Mouse (Mus musculus) midbrain, embryonic 14.5 days (tissue): ENCODE measurements around the gene Lat2. TPM values are rescaled to one million over a fixed set of nuclear protein-coding genes. Genes with fewer than 3 reads are reported as not detected.
A peak's percentile ranks its signal among the peaks of the same experiment; 100 is the strongest.
"Not testable (repeated sequence)": the region's sequence is repeated elsewhere in the genome, so short reads cannot be mapped to it uniquely, and the experiment has no call there.

Experiments
- ATAC-seq: fragments of 200-750 bp; cut with Nextera tagmentation; 2 replicates; pipeline ENCODE4 v1.8.0; 2017; ENCODE audit warnings: moderate number of reproducible peaks, moderate library complexity; ENCODE audit not compliant: low FRiP score, low TSS enrichment
- DNase-seq: peaks from one replicate; pipeline ENCODE4 v3.0.0-alpha.2; 2015
- H3K27ac ChIP-seq: fragments of 300-500 bp; sonication (generic); replicated peaks from 2 replicates; pipeline ENCODE4 v1.5.1; 2014; ENCODE audit warnings: mild to moderate bottlenecking, low read depth, low read length, moderate library complexity
- H3K27me3 ChIP-seq: fragments of 300-500 bp; sonication (generic); 2 replicates; pipeline ENCODE4 v1.6.1; 2014; ENCODE audit warnings: low read length, control low read depth, mixed read lengths; ENCODE audit not compliant: control insufficient read depth, insufficient read depth
- H3K36me3 ChIP-seq: fragments of 300-500 bp; sonication (generic); 2 replicates; pipeline ENCODE4 v1.6.1; 2014; ENCODE audit warnings: low read length, control low read depth; ENCODE audit not compliant: control insufficient read depth, insufficient read depth
- H3K4me1 ChIP-seq: fragments of 300-500 bp; sonication (generic); 2 replicates; pipeline ENCODE4 v1.6.1; 2014; ENCODE audit warnings: mild to moderate bottlenecking, antibody characterized with exemption, low read length, control low read depth; ENCODE audit not compliant: control insufficient read depth, insufficient read depth
- H3K4me2 ChIP-seq: fragments of 300-500 bp; sonication (generic); 2 replicates; pipeline ENCODE4 v1.6.1; 2014; ENCODE audit warnings: mild to moderate bottlenecking, low read length, moderate library complexity
- H3K4me3 ChIP-seq: fragments of 300-500 bp; sonication (generic); replicated peaks from 2 replicates; pipeline ENCODE4 v1.5.1; 2014; ENCODE audit warnings: low read depth, low read length
- H3K9ac ChIP-seq: fragments of 300-500 bp; sonication (generic); replicated peaks from 2 replicates; pipeline ENCODE4 v1.6.1; 2014; ENCODE audit warnings: mild to moderate bottlenecking, low read length, moderate library complexity
- H3K9me3 ChIP-seq: fragments of 300-500 bp; sonication (generic); 2 replicates; pipeline ENCODE4 v1.6.1; 2016; ENCODE audit warnings: low read length, control low read depth, mixed read lengths; ENCODE audit not compliant: control insufficient read depth
- WGBS: fragments of 180-500 bp; shearing (Covaris S2); extraction: QIAGEN DNeasy Blood & Tissue Kit; methylation state at CpG from one replicate; pipeline ENCODE4 v1.1.7; 2014; 5-methylcytosine and 5-hydroxymethylcytosine counted together
- polyA plus RNA-seq: library from polyadenylated mRNA; unstranded; fragments of >200 nt; fragmentation: Nextera tagmentation; extraction: Ambion mirVana; gene quantifications from 2 replicates; pipeline ENCODE4 v1.2.1, GENCODE M21; 2014

Gene Lat2
- polyA plus RNA-seq, result 1.5 and 2.7 TPM in 2 replicates

DNA sequence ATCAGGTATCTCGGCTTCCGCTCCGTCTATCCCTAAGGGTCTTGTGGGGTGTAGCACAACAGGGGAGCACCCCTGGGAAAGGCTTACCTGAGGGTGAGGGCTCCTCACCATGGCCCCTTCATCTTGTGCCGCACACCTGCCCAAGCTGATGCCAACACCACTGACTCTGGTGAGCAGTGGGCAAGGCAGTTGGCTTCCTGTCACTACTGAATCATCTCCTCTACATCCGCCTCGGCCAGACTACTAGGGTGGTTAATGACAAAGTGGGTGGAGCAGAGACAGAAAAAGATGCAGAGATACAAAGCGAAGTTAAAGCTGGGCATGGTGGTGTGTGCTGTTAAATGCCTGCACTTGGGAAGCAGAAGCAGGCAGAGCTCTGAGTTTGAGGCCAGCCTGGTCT lies at the start of gene Lat2:
Gene Lat2, minus strand, starts transcription at position 224 of the 400 bp plus-strand sequence.
- Histone ChIP-seq H3K27ac (0 out of 2 replicates have a peak within 1 kb of the TSS, but pooled peaks have one; percentile 13), H3K9ac (no peak within 1 kb of the TSS), H3K27me3 (no peaks in the 10 kb centered on the region), H3K4me2 (no peak within 1 kb of the TSS), H3K36me3 (peaks cover 46% of the 10 kb centered on the region), H3K4me3 (no peak within 1 kb of the TSS), H3K4me1 (no peaks in the 10 kb centered on the region), H3K9me3 (no peaks in the 10 kb centered on the region)
- DNase-seq (no peak), ATAC-seq (no peak)
- 93% methylated on average over 7 of the region's 7 CpGs for WGBS

DNA sequence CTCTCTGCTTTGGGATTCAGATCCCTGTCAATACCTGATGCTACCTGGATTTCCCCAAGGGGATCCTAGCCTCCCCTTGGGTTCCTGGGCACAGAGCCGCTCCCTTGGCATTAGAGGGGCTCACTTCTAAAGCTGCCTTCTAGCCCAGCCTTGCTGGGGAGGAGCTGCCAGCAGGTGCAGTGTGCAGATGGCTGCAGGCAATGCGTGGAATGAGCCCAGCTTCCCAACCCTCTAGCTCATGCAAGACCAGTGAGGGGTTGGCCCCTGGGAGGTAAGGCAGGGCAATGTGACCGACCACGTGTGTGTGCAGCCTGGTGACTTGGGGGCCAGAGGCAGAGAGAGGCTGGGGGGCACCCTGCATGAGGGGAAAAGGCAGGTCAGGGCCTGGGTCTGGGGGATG lies 41.9 kb upstream of the Lat2 start:
- 60% methylated on average over 4 of the region's 4 CpGs for WGBS
- Histone ChIP-seq H3K27ac (no peak overlapping the region), H3K4me1 (no peaks in the 10 kb centered on the region), H3K4me2 (no peak overlapping the region), H3K4me3 (no peak overlapping the region), H3K27me3 (no peaks in the 10 kb centered on the region), H3K36me3 (peaks cover 51% of the 10 kb centered on the region), H3K9me3 (no peaks in the 10 kb centered on the region), H3K9ac (no peak overlapping the region)
- no peak for ATAC-seq
- DNase-seq, result no peak

DNA sequence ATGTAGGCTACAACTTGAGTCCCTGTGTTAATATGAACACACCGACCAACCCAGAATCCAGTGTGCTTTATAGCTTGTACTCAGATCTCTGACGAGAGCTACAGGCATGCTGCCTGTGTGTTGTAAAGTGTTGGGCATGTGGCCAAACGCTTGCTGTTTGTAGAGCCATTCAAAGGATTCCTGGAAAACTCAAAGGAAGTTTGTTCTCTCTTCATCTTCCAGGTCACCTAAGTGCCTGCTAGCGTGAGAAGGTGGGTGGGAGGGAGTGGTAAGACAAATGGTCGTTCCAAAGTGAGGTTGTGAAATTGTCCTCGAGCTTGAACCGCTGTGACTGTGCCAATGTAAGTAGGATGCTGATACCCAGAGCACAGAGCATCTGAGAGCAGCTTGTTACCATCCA lies 37.2 kb upstream of the Lat2 start:
- Histone ChIP-seq H3K4me3 (no peak overlapping the region), H3K27ac (no peak overlapping the region), H3K9me3 (no peaks in the 10 kb centered on the region), H3K4me2 (no peak overlapping the region), H3K4me1 (no peaks in the 10 kb centered on the region), H3K36me3 (peaks cover 8% of the 10 kb centered on the region), H3K9ac (no peak overlapping the region), H3K27me3 (no peaks in the 10 kb centered on the region)
- DNase-seq, result peak; percentile 28
- no peak for ATAC-seq
- 75% methylated on average over 7 of the region's 7 CpGs for WGBS

DNA sequence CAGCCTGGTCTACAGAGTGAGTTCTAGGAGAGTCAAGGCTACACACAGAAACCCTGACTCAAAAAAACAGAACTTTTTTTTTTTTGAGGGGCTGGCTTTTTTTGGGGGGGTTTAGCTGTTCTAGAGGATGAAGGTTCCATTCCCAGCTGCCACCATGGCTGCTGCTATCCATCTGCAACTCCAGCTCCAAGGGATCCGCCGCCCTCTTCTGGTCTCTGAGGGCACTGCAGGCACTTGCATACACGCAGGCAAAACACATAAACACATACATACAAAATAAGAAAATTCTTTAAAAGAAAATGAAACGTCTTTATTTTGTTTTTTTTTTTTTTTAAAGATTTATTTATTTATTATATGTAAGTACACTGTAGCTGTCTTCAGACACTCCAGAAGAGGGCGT lies 36.1 kb upstream of the Lat2 start:
- WGBS, result 52% methylated on average over 4 of the region's 5 CpGs
- H3K4me3 ChIP-seq, result no peak overlapping the region
- no peaks in the 10 kb centered on the region for H3K36me3 ChIP-seq
- no peak overlapping the region for H3K9ac ChIP-seq
- H3K27ac ChIP-seq, result no peak overlapping the region
- no peak overlapping the region for H3K4me2 ChIP-seq
- H3K4me1 ChIP-seq, result no peaks in the 10 kb centered on the region
- DNase-seq, result peak; percentile 40
- H3K9me3 ChIP-seq, result no peaks in the 10 kb centered on the region
- ATAC-seq, result no peak
- no peaks in the 10 kb centered on the region for H3K27me3 ChIP-seq

DNA sequence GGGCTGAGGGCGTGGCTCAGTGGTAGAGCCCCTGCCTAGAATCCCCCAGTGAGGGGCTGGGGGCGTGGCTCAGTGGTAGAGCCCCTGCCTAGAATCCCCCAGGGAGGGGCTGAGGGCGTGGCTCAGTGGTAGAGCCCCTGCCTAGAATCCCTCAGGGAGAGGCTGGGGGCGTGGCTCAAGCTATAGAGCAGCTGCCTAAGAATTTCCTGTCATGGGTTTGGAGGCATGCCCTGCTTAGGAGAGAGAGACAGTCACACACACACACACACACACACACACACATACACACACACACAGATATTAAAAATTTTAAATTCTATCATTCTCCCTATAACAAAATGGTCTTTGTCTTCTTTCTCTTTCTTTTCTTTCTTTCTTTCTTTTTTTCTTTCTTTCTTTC lies 34.2 kb upstream of the Lat2 start:
- not testable (repeated sequence) for H3K4me3 ChIP-seq, H3K9ac ChIP-seq, H3K36me3 ChIP-seq, H3K9me3 ChIP-seq, H3K4me1 ChIP-seq, H3K27ac ChIP-seq, ATAC-seq, H3K4me2 ChIP-seq, H3K27me3 ChIP-seq, DNase-seq
- WGBS, result 97% methylated on average over 3 of the region's 4 CpGs

DNA sequence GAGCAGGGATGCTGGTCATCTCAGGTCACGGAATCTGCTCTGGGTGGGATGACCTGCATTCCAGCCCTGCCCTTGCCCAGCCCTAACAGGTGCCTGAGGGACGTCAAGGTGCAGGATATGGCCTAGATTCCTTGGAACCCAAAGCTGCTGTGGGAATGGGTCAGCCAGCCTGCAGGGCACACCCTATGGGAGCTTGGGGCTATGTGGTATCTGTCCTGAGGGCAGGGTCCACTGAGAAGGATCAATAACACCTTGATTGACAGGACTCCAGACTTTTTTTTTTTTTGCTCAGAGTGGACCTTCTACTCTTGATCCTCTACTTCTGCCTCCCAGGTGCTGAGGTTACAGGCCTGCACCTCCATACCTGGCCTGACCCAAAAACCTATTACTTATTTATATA lies 32.6 kb upstream of the Lat2 start:
- H3K36me3 ChIP-seq, result no peaks in the 10 kb centered on the region
- H3K9me3 ChIP-seq, result no peaks in the 10 kb centered on the region
- no peak overlapping the region for H3K4me3 ChIP-seq
- DNase-seq, result no peak
- H3K27ac ChIP-seq, result no peak overlapping the region
- no peaks in the 10 kb centered on the region for H3K27me3 ChIP-seq
- no peaks in the 10 kb centered on the region for H3K4me1 ChIP-seq
- ATAC-seq, result no peak
- H3K4me2 ChIP-seq, result no peak overlapping the region
- WGBS, result 78% methylated on average over 2 of the region's 2 CpGs
- H3K9ac ChIP-seq, result no peak overlapping the region

DNA sequence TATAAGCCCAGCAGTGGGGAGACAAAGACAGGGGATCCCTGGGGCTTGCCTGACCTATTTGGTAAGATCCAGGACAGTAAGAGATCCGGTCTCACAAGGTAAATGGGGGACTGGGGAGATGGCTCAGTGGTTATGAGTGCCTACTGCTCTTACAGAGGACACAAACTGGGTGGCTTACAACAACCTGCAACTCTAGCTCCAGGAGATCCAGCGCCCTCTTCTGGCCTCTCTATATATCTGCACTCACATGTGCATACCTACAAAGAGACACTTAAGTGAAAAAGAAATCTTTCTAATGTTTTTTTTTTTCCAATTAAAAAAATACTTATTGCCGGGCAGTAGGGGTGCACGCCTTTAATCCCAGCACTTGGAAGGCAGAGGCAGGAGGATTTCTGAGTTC lies 31.6 kb upstream of the Lat2 start:
- Histone ChIP-seq H3K27me3 (no peaks in the 10 kb centered on the region), H3K36me3 (no peaks in the 10 kb centered on the region), H3K27ac (no peak overlapping the region), H3K9ac (no peak overlapping the region), H3K9me3 (no peaks in the 10 kb centered on the region), H3K4me3 (no peak overlapping the region), H3K4me2 (no peak overlapping the region), H3K4me1 (no peaks in the 10 kb centered on the region)
- 75% methylated on average over 4 of the region's 4 CpGs for WGBS
- no peak for DNase-seq
- no peak for ATAC-seq

DNA sequence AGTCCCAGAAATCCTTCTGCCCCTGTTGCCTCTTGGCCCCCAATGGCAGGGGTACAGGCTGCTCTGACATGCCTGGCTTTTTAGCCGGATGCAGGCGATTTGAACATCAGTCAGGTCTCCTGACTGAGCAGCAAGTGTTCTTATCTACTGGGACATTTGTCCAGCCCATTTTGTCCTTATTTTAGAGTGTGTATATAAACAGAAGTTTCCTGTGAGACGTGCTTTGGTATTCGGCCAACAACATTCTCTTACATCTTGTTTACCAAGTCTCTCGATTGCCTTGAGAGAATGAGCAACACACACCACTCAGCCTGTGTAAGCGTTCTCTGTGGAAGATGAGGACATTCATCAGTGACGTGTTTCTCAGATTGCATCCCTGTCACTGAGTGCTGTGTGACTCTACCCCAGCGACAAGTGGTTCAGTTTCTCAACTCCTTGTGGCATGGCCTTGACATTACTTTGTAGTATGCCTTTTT lies 29.9 kb upstream of the Lat2 start:
- Histone ChIP-seq H3K36me3 (no peaks in the 10 kb centered on the region), H3K27ac (no peak overlapping the region), H3K4me2 (no peak overlapping the region), H3K4me3 (no peak overlapping the region), H3K4me1 (0 out of 2 replicates have a peak, but pooled peaks cover 3% of the 10 kb centered on the region), H3K9ac (no peak overlapping the region), H3K9me3 (no peaks in the 10 kb centered on the region), H3K27me3 (no peaks in the 10 kb centered on the region)
- WGBS, result 82% methylated on average over 8 of the region's 8 CpGs
- DNase-seq (no peak), ATAC-seq (no peak)

DNA sequence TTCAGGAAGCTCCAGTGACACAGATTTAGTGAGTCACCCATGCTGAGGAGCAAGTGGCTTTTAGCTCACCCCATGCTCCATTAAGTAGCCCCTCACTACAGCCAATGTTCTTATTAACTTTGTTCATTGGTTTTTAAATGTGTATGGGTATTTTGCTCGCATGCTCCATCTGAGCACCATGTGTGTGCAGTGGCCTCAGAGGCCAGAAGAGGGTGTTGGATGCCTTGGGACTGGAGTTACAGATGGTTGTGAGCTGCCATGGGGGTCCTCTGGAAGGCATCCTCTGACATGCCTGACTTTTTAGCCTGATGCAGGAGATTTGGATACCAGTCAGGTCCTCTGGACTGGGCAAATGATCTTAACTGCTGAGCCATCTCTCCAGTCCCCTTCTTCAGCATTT lies 29.3 kb upstream of the Lat2 start:
- no peaks in the 10 kb centered on the region for H3K36me3 ChIP-seq
- no peaks in the 10 kb centered on the region for H3K27me3 ChIP-seq
- H3K4me2 ChIP-seq, result no peak overlapping the region
- H3K4me3 ChIP-seq, result no peak overlapping the region
- no peak overlapping the region for H3K9ac ChIP-seq
- H3K27ac ChIP-seq, result no peak overlapping the region
- H3K9me3 ChIP-seq, result no peaks in the 10 kb centered on the region
- WGBS, result 73% methylated on average over 1 of the region's 1 CpGs
- DNase-seq, result no peak
- no peak for ATAC-seq
- H3K4me1 ChIP-seq, result 0 out of 2 replicates have a peak, but pooled peaks cover 4% of the 10 kb centered on the region
